Comparison of ENCODE assay signal across 10 mouse cellular contexts in genomic region chr5:147964776-147965175, GRCm38 (mm10). TPM values are rescaled to one million over a fixed set of nuclear protein-coding genes. Genes with fewer than 3 reads are reported as not detected.
A peak's percentile ranks its signal among the peaks of the same experiment; 100 is the strongest.
DNase-seq lines count a peak whose midpoint lies in the region; ATAC-seq and TF ChIP-seq lines count a peak whose summit lies in the region.
"Had no signal": no experiment of that assay in that cellular context is flagged by ENCODE, and none has a peak within 500 bp of the region (broad histone marks: within the 10 kb centered on the region; RNA-seq: fewer than 3 reads in every experiment).

No protein-coding gene starts in this region.

- H3K4me3 ChIP-seq in intestine, postnatal 0 days (ENCODE audit: low read depth, low read length), result no peak overlapping the region
- H3K4me3 ChIP-seq in intestine, embryonic 16.5 days (ENCODE audit: low read length), result no peak overlapping the region
- no peak overlapping the region for H3K4me3 ChIP-seq in E14TG2a.4 (replicated peaks; ENCODE audit: low read length)
- H3K4me3 ChIP-seq: embryonic facial prominence, embryonic 15.5 days; heart, embryonic 15.5 days had no signal

- no peaks in the 10 kb centered on the region for H3K36me3 ChIP-seq in intestine, postnatal 0 days (ENCODE audit: control insufficient read depth, insufficient read depth)
- no peaks in the 10 kb centered on the region for H3K36me3 ChIP-seq in intestine, embryonic 16.5 days (ENCODE audit: control insufficient read depth, insufficient read depth, low read length)
- H3K36me3 ChIP-seq in E14TG2a.4 (ENCODE audit: insufficient read depth, low read length), result no peaks in the 10 kb centered on the region
- H3K36me3 ChIP-seq: embryonic facial prominence, embryonic 15.5 days; heart, embryonic 15.5 days had no signal

- no peak overlapping the region for H3K9ac ChIP-seq in intestine, postnatal 0 days (ENCODE audit: low read depth, low read length)
- no peak overlapping the region for H3K9ac ChIP-seq in intestine, embryonic 16.5 days (ENCODE audit: low read depth, low read length)
- H3K9ac ChIP-seq: embryonic facial prominence, embryonic 15.5 days; heart, embryonic 15.5 days had no signal

- H3K4me1 ChIP-seq in intestine, postnatal 0 days (replicated peaks; ENCODE audit: control insufficient read depth, insufficient read depth, low read length), result no peaks in the 10 kb centered on the region
- no peaks in the 10 kb centered on the region for H3K4me1 ChIP-seq in intestine, embryonic 16.5 days (ENCODE audit: control insufficient read depth, insufficient read depth, low read length)
- peaks cover 25% of the 10 kb centered on the region for H3K4me1 ChIP-seq in E14TG2a.4 (replicated peaks; ENCODE audit: low read depth, low read length)
- H3K4me1 ChIP-seq: embryonic facial prominence, embryonic 15.5 days had no signal

- TF ChIP-seq CTCF in intestine, postnatal 0 days (IDR thresholded peaks at IDR 0.05; ENCODE audit: low read depth), result peak; percentile 70
- peak; percentile 90 for TF ChIP-seq CTCF in E14TG2a.4 (conservative IDR thresholded peaks at IDR 0.05; ENCODE audit: low read length)

- peak; percentile 21 for DNase-seq in 3T3-L1 (ENCODE audit: low read depth, low spot score)
- DNase-seq in urinary bladder, postnatal 36 days (ENCODE audit: low spot score in 2 of 2), result no peak
- DNase-seq: adrenal gland, adult 2 months had no signal

- WGBS in intestine, postnatal 0 days, result 41% methylated on average over 2 of the region's 2 CpGs
- WGBS in intestine, embryonic 16.5 days, result 40% methylated on average over 2 of the region's 2 CpGs

- ATAC-seq in intestine, postnatal 0 days, result no peak
- ATAC-seq in intestine, embryonic 16.5 days, result no peak
- ATAC-seq in granulocyte monocyte progenitor cell, adult 5-6 weeks (replicated peaks; ENCODE audit: poor library complexity, severe bottlenecking), result 0 out of 2 replicates have a peak, but pooled peaks have one; percentile 45
- no peak for ATAC-seq in monocyte, adult 5-6 weeks (replicated peaks; ENCODE audit: insufficient number of reproducible peaks, low FRiP score, low TSS enrichment, poor library complexity, severe bottlenecking)

- no peaks in the 10 kb centered on the region for H3K27me3 ChIP-seq in intestine, postnatal 0 days (replicated peaks; ENCODE audit: control insufficient read depth, insufficient read depth, low read length)
- H3K27me3 ChIP-seq in intestine, embryonic 16.5 days (replicated peaks; ENCODE audit: control insufficient read depth, insufficient read depth, low read length), result no peaks in the 10 kb centered on the region
- peaks cover 4% of the 10 kb centered on the region; the same call in 1 of the 2 replicates for H3K27me3 ChIP-seq in E14TG2a.4 (ENCODE audit: insufficient read depth, low read length)
- H3K27me3 ChIP-seq: embryonic facial prominence, embryonic 15.5 days; heart, embryonic 15.5 days had no signal

- no peak overlapping the region for H3K27ac ChIP-seq in intestine, postnatal 0 days (ENCODE audit: low read depth, low read length)
- H3K27ac ChIP-seq in intestine, embryonic 16.5 days (ENCODE audit: low read length), result no peak overlapping the region
- H3K27ac ChIP-seq: embryonic facial prominence, embryonic 15.5 days; heart, embryonic 15.5 days had no signal

- no peaks in the 10 kb centered on the region for H3K9me3 ChIP-seq in intestine, postnatal 0 days (ENCODE audit: control insufficient read depth)
- no peaks in the 10 kb centered on the region for H3K9me3 ChIP-seq in intestine, embryonic 16.5 days (ENCODE audit: control insufficient read depth, low read length)
- no peaks in the 10 kb centered on the region for H3K9me3 ChIP-seq in E14TG2a.4 (ENCODE audit: low read length)
- H3K9me3 ChIP-seq: embryonic facial prominence, embryonic 15.5 days; heart, embryonic 15.5 days had no signal

- peak overlapping the region; percentile 58 for H3K4me2 ChIP-seq in intestine, postnatal 0 days (replicated peaks; ENCODE audit: low read depth)
- no peak overlapping the region; the same call in 1 of the 2 replicates for H3K4me2 ChIP-seq in intestine, embryonic 16.5 days (ENCODE audit: low read depth, low read length)
- H3K4me2 ChIP-seq: embryonic facial prominence, embryonic 15.5 days had no signal

RNA-seq across cellular contexts. Expression of gene Mtus2, which starts 7.7 kb away (rescaled TPM):
- polyA plus RNA-seq in intestine, postnatal 0 days (2015; fragmentation: Nextera tagmentation; extraction: Ambion mirVana), result 14.0 and 15.8 TPM in 2 replicates
- polyA plus RNA-seq in intestine, embryonic 16.5 days (2015; fragmentation: Nextera tagmentation; extraction: Ambion mirVana), result 20.4 and 21.6 TPM in 2 replicates
- 1.2 and 2.2 TPM in 2 replicates for total RNA-seq in granulocyte monocyte progenitor cell, adult 5-6 weeks (2014; fragmentation: Nextera tagmentation)
- 0.82 and 1.1 TPM in 2 replicates for total RNA-seq in granulocyte monocyte progenitor cell, adult 5-6 weeks (2017)
- total RNA-seq in monocyte, adult 5-6 weeks (2017), result 0.95 to 2.8 TPM (median 1.3 TPM) in 3 replicates
